Comparison of ENCODE assay signal across 8 mouse cellular contexts in the genomic region with DNA sequence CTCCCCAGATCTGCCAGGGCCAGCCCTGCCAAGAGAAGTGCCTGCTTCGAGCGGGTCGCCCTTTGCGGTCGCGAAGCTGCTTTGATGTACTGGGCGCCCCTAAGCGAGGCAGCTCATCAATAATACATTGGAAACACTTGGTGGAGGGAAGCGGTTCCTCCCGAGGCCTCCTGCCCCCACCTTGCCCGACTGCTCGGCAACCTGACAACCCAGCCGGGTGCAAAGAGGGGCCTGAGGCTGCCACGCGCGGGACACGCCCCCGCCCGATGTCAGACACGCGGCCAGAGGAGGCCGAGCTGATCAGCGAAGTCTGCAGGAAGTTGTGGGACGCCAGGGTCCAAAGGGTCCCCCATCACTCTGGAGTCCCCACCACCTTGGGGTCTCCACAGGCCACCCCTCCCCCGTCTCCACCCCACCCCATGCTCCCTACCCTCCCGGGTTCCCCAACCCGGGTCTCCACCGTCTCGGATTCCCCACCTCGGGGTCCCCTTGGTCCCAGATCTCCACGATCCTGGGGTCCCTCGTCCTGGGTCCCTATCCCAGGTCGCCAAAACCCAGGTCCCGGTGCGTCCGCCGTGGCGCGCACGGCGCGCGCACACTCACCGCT. TPM values are rescaled to one million over a fixed set of nuclear protein-coding genes. Genes with fewer than 3 reads are reported as not detected.
DNase-seq lines count a peak whose midpoint lies in the region; ATAC-seq and TF ChIP-seq lines count a peak whose summit lies in the region.

No protein-coding gene starts in this region.

- H3K9ac ChIP-seq in limb, embryonic 13.5 days = peak overlapping the region; percentile 78
- H3K9ac ChIP-seq in neural tube, embryonic 13.5 days = peak overlapping the region; percentile 77

- peak overlapping the region; percentile 99 for H3K4me2 ChIP-seq in limb, embryonic 13.5 days (replicated peaks)
- peak overlapping the region; percentile 94 for H3K4me2 ChIP-seq in neural tube, embryonic 13.5 days

- H3K27ac ChIP-seq in left cerebral cortex, adult 2 months = peak overlapping the region; percentile 28; the same call in 1 of the 2 replicates
- no peak overlapping the region for H3K27ac ChIP-seq in limb, embryonic 13.5 days
- H3K27ac ChIP-seq in neural tube, embryonic 13.5 days (replicated peaks) = no peak overlapping the region; the same call in 1 of the 2 replicates

- H3K4me3 ChIP-seq in left cerebral cortex, adult 2 months = peak overlapping the region; percentile 64
- peak overlapping the region; percentile 71 for H3K4me3 ChIP-seq in limb, embryonic 13.5 days
- H3K4me3 ChIP-seq in neural tube, embryonic 13.5 days = peak overlapping the region; percentile 59

- peak; percentile 43; the same call in 1 of the 2 replicates for ATAC-seq in granulocyte monocyte progenitor cell, adult 5-6 weeks (replicated peaks; ENCODE audit: poor library complexity, severe bottlenecking)
- ATAC-seq in limb, embryonic 13.5 days (ENCODE audit: low FRiP score, low read depth) = peak; percentile 41; the same call in 1 of the 2 replicates
- ATAC-seq in neural tube, embryonic 13.5 days (ENCODE audit: low read depth) = peak; percentile 49

- TF ChIP-seq CTCF in left cerebral cortex, adult 2 months (IDR thresholded peaks at IDR 0.05) = no peak

- intact Hi-C loops in left cerebral cortex, adult 2 months (cut with DNase I) = no loop called here
- intact Hi-C loops in left cerebral cortex, postnatal 14 days (cut with DNase I) = no loop called here

- no peaks in the 10 kb centered on the region for H3K36me3 ChIP-seq in limb, embryonic 13.5 days
- no peaks in the 10 kb centered on the region for H3K36me3 ChIP-seq in neural tube, embryonic 13.5 days

- peaks cover 43% of the 10 kb centered on the region for H3K4me1 ChIP-seq in limb, embryonic 13.5 days
- peaks cover 19% of the 10 kb centered on the region for H3K4me1 ChIP-seq in neural tube, embryonic 13.5 days (replicated peaks)

- DNase-seq in left cerebral cortex, adult 2 months (ENCODE audit: extremely low spot score in 1 of 2, low spot score in 2 of 2) = peak in 1 of 2 experiments; percentile 29
- DNase-seq in left cerebral cortex, postnatal 14 days (ENCODE audit: low spot score in 2 of 2) = no peak
- peak; percentile 46 for DNase-seq in adrenal gland, adult 2 months
- no peak for DNase-seq in spleen, adult 12 weeks (ENCODE audit: low spot score)
- DNase-seq in cerebellum, adult 11-12 months = no peak

- peaks cover 33% of the 10 kb centered on the region for H3K27me3 ChIP-seq in limb, embryonic 13.5 days
- peaks cover 42% of the 10 kb centered on the region for H3K27me3 ChIP-seq in neural tube, embryonic 13.5 days

- WGBS in limb, embryonic 13.5 days = under 1% methylated on average over 44 of the region's 44 CpGs
- WGBS in neural tube, embryonic 13.5 days = under 1% methylated on average over 44 of the region's 44 CpGs

- 0 out of 2 replicates have a peak, but pooled peaks cover 6% of the 10 kb centered on the region for H3K9me3 ChIP-seq in limb, embryonic 13.5 days
- no peaks in the 10 kb centered on the region for H3K9me3 ChIP-seq in neural tube, embryonic 13.5 days

RNA-seq across cellular contexts. Expression of a gene that starts 13.7 kb away (rescaled TPM):
- total RNA-seq in left cerebral cortex, adult 2 months (2021) = 10 to 100 TPM; 11.3 to 11.5 TPM
- total RNA-seq in left cerebral cortex, postnatal 14 days (2021) = 1 to 10 TPM; 5.7 to 6.7 TPM
- total RNA-seq in adrenal gland, adult 2 months (2021) = 10 to 100 TPM in 1 of 2 experiments, 1 to 10 TPM in 1; 7.2 to 27.6 TPM
- 14.9 and 33.6 TPM in 2 replicates for polyA plus RNA-seq in adrenal gland, adult 2 months (2012; rRNA removed)
- not detected in 2 replicates for total RNA-seq in granulocyte monocyte progenitor cell, adult 5-6 weeks (2014; fragmentation: Nextera tagmentation)
- 0.60 TPM in 1 of 2 replicates, not detected in the other for total RNA-seq in granulocyte monocyte progenitor cell, adult 5-6 weeks (2017)
- polyA plus RNA-seq in limb, embryonic 13.5 days (2015; fragmentation: Nextera tagmentation; extraction: Ambion mirVana) = 7.4 and 8.0 TPM in 2 replicates
- 6.9 and 7.8 TPM in 2 replicates for polyA plus RNA-seq in neural tube, embryonic 13.5 days (2015; fragmentation: Nextera tagmentation; extraction: Ambion mirVana)

RNA-seq across cellular contexts. Expression of a gene that starts 34.1 kb away (rescaled TPM):
- total RNA-seq in left cerebral cortex, adult 2 months (2021) = 1 to 10 TPM in 1 of 2 experiments, not detected in 1; 1.5 TPM
- not detected for total RNA-seq in left cerebral cortex, postnatal 14 days (2021)
- not detected for total RNA-seq in adrenal gland, adult 2 months (2021)
- polyA plus RNA-seq in adrenal gland, adult 2 months (2012; rRNA removed) = 3.4 and 10.8 TPM in 2 replicates
- total RNA-seq in granulocyte monocyte progenitor cell, adult 5-6 weeks (2014; fragmentation: Nextera tagmentation) = not detected in 2 replicates
- total RNA-seq in granulocyte monocyte progenitor cell, adult 5-6 weeks (2017) = not detected in 2 replicates
- polyA plus RNA-seq in limb, embryonic 13.5 days (2015; fragmentation: Nextera tagmentation; extraction: Ambion mirVana) = 5.5 and 7.8 TPM in 2 replicates
- 5.5 and 7.3 TPM in 2 replicates for polyA plus RNA-seq in neural tube, embryonic 13.5 days (2015; fragmentation: Nextera tagmentation; extraction: Ambion mirVana)

RNA-seq across cellular contexts. Expression of a gene that starts 34.3 kb away (rescaled TPM):
- total RNA-seq in left cerebral cortex, adult 2 months (2021) = 1,000 to 10,000 TPM; 1,050 to 1,086 TPM
- total RNA-seq in left cerebral cortex, postnatal 14 days (2021) = 1,000 to 10,000 TPM; 1,181 to 1,191 TPM
- 1,000 to 10,000 TPM; 1,249 to 1,840 TPM for total RNA-seq in adrenal gland, adult 2 months (2021)
- polyA plus RNA-seq in adrenal gland, adult 2 months (2012; rRNA removed) = 508 and 556 TPM in 2 replicates
- total RNA-seq in granulocyte monocyte progenitor cell, adult 5-6 weeks (2014; fragmentation: Nextera tagmentation) = 1,083 and 1,131 TPM in 2 replicates
- total RNA-seq in granulocyte monocyte progenitor cell, adult 5-6 weeks (2017) = 462 and 506 TPM in 2 replicates
- 928 and 970 TPM in 2 replicates for polyA plus RNA-seq in limb, embryonic 13.5 days (2015; fragmentation: Nextera tagmentation; extraction: Ambion mirVana)
- polyA plus RNA-seq in neural tube, embryonic 13.5 days (2015; fragmentation: Nextera tagmentation; extraction: Ambion mirVana) = 1,233 and 1,242 TPM in 2 replicates

RNA-seq across cellular contexts. Expression of a gene that starts 34.6 kb away (rescaled TPM):
- 10 to 100 TPM; 68.1 to 81.2 TPM for total RNA-seq in left cerebral cortex, adult 2 months (2021)
- 10 to 100 TPM; 72.6 to 78.6 TPM for total RNA-seq in left cerebral cortex, postnatal 14 days (2021)
- total RNA-seq in adrenal gland, adult 2 months (2021) = 100 to 1,000 TPM in 1 of 2 experiments, 10 to 100 TPM in 1; 73.1 to 136 TPM
- polyA plus RNA-seq in adrenal gland, adult 2 months (2012; rRNA removed) = 145 and 176 TPM in 2 replicates
- total RNA-seq in granulocyte monocyte progenitor cell, adult 5-6 weeks (2014; fragmentation: Nextera tagmentation) = 34.9 and 56.5 TPM in 2 replicates
- total RNA-seq in granulocyte monocyte progenitor cell, adult 5-6 weeks (2017) = 36.5 and 61.2 TPM in 2 replicates
- polyA plus RNA-seq in limb, embryonic 13.5 days (2015; fragmentation: Nextera tagmentation; extraction: Ambion mirVana) = 243 and 248 TPM in 2 replicates
- 147 and 149 TPM in 2 replicates for polyA plus RNA-seq in neural tube, embryonic 13.5 days (2015; fragmentation: Nextera tagmentation; extraction: Ambion mirVana)

RNA-seq across cellular contexts. Expression of a gene that starts 44.7 kb away (rescaled TPM):
- 1 to 10 TPM; 1.0 to 2.9 TPM for total RNA-seq in left cerebral cortex, adult 2 months (2021)
- 1 to 10 TPM; 1.2 to 1.4 TPM for total RNA-seq in left cerebral cortex, postnatal 14 days (2021)
- 1 to 10 TPM; 3.8 to 5.7 TPM for total RNA-seq in adrenal gland, adult 2 months (2021)
- 7.8 and 8.7 TPM in 2 replicates for polyA plus RNA-seq in adrenal gland, adult 2 months (2012; rRNA removed)
- total RNA-seq in granulocyte monocyte progenitor cell, adult 5-6 weeks (2014; fragmentation: Nextera tagmentation) = 54.6 and 81.8 TPM in 2 replicates
- 42.4 and 47.6 TPM in 2 replicates for total RNA-seq in granulocyte monocyte progenitor cell, adult 5-6 weeks (2017)
- polyA plus RNA-seq in limb, embryonic 13.5 days (2015; fragmentation: Nextera tagmentation; extraction: Ambion mirVana) = 104 and 108 TPM in 2 replicates
- polyA plus RNA-seq in neural tube, embryonic 13.5 days (2015; fragmentation: Nextera tagmentation; extraction: Ambion mirVana) = 20.1 and 21.5 TPM in 2 replicates

Comparison
In these comparisons a context has a peak if more than half of its experiments do, and no peak if none do; other contexts are left out.
1. RNA of a gene that starts 13.7 kb away (total RNA-seq): 7.2 to 27.6 TPM in adrenal gland, adult 2 months, 11.3 to 11.5 TPM in left cerebral cortex, adult 2 months and 5.7 to 6.7 TPM in left cerebral cortex, postnatal 14 days; 0.60 TPM in granulocyte monocyte progenitor cell, adult 5-6 weeks; every median in the first group is over 4 times any median in the second.
2. Peak in every context shown above with its lines, with median percentiles within 50 percentile points of each other: H3K4me3 ChIP-seq and ATAC-seq.